Mouse (Mus musculus): Measurements from ENCODE around the gene Trpc5. TPM values are rescaled to one million over a fixed set of nuclear protein-coding genes. Genes with fewer than 3 reads are reported as not detected.

Gene Trpc5
- total RNA-seq, 2 experiments from 2014 or later = 23.1 to 27.9 TPM

DNA sequence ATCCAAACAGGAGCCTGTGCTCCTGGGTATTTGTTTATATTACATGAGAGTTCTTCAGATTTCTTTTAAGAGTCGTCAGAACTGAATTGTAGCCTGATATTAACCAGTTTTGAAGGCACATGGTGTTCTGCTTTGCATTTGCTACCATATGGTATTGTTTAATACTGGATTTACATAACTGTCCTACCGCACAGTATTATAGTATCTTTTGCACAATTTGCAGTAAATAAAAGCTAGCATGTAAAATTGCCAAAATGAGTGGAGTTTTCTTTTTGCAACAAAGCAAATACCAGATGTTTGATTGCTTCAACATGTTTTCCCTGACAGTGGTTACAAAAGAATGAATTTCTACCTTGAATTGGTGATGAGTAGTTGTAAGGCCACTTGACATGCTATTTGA is 313.8 kb downstream of the Trpc5 start:
- no peak for DNase-seq (ENCODE audit: low spot score in 2 of 2)
- intact Hi-C loops (cut with DNase I) = no loop called here

GRCm38 (mm10) chrX:144338355-144338754 is 349.6 kb downstream of the Trpc5 start:
- DNase-seq (ENCODE audit: low spot score in 2 of 2) = no peak
- intact Hi-C loops (cut with DNase I) = no loop called here

DNA sequence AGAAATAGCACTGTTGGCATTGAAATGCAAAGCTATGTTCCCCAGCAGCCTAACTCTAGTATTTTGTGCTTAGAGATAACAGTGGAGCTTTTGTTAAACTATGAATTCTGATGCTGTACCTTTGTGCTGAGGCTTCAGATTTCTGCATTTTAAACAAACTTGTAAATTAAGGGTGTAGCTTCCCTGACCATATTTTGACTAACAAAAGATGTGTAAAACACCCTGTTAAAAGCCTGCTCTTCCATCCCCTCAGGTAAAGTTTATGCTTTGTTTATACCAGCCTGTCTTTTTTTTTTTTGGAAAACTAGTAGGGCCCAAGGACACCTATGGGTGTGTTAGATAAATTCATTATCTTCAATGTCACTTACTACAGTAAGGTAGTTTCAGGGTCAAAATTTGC is 350.0 kb downstream of the Trpc5 start:
- intact Hi-C loops (cut with DNase I) = no loop called here
- no peak for DNase-seq (ENCODE audit: low spot score in 2 of 2)

DNA sequence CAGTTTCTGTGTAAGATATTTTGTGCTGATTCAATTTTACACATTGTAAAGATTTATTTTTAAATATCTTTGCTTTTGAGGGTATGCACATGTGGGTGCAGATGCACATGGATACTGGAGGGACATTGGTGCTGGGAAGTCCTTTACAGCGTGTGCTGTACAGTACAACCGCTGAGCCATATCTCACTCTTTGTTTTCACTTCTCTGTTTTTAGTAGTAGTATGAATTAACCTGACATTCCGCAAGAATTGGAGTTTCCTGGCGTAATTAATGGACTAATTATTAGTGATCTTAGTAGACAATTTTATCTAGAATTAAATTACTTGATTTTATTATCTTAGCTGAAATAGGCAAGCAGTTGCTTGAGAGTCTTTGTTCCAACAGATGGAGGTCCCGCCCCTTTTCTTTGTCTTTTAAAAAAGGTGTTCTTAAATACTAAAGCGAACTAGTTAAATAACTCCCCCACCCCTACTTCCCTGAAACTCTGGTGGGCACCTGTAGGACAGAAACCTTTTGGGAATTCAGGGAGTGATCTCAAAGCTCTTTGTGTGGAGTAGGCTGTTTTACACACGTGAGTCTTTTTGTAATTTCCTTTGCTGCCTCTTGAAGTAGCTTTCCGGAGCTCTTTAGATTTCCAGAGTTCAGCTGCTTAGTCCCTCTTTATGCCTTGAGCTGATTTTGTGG is 352.5 kb downstream of the Trpc5 start:
- intact Hi-C loops (cut with DNase I) = no loop called here
- DNase-seq (ENCODE audit: low spot score in 2 of 2) = no peak

Other genes with a start within 250 kb of the Trpc5 start
- not detected for gene Trpc5os, start 231.6 kb downstream of the Trpc5 start, total RNA-seq (2021)
- 1 to 10 TPM; 1.9 to 2.3 TPM for gene Rtl4, start 727 bp upstream of the Trpc5 start, total RNA-seq (2021)